Mouse (Mus musculus) cortical plate, adult 2 months (tissue): ENCODE results near the gene Cdc7. TPM values are rescaled to one million over a fixed set of nuclear protein-coding genes. Genes with fewer than 3 reads are reported as not detected.

Experiments
- H3K27ac ChIP-seq: fragments of 200-500 bp; 2 replicates; pipeline ENCODE4 v1.5.1; 2012; ENCODE audit warnings: low read length, control low read depth, inconsistent platforms; ENCODE audit not compliant: insufficient read depth
- H3K4me1 ChIP-seq: fragments of 200-500 bp; 2 replicates; pipeline ENCODE4 v1.6.1; 2011; ENCODE audit warnings: low read length; ENCODE audit not compliant: control insufficient read depth, insufficient read depth
- H3K4me3 ChIP-seq: fragments of 200-500 bp; 2 replicates; pipeline ENCODE4 v1.5.1; 2011; ENCODE audit warnings: mild to moderate bottlenecking, low read length, control low read depth; ENCODE audit not compliant: insufficient read depth
- CTCF ChIP-seq: fragments of 200-500 bp; IDR thresholded peaks from 2 replicates; pipeline ENCODE4 v1.5.1; 2011; ENCODE audit warnings: mild to moderate bottlenecking, control low read depth, low read length; ENCODE audit not compliant: insufficient read depth; ENCODE audit errors: extremely low read depth
- POLR2A ChIP-seq: fragments of 200-500 bp; IDR thresholded peaks from 2 replicates; pipeline ENCODE4 v1.6.1; 2011; ENCODE audit warnings: mild to moderate bottlenecking, low read length, control low read depth; ENCODE audit not compliant: insufficient read depth; ENCODE audit errors: extremely low read depth
- polyA plus RNA-seq: library from polyadenylated mRNA; depleted of rRNA; stranded (reverse); fragments of >200 nt; gene quantifications from 2 replicates; pipeline ENCODE4 v1.2.3, GENCODE M21; 2012; rRNA removed

Cdc7 gene
- polyA plus RNA-seq = 21.0 and 22.5 TPM in 2 replicates

DNA sequence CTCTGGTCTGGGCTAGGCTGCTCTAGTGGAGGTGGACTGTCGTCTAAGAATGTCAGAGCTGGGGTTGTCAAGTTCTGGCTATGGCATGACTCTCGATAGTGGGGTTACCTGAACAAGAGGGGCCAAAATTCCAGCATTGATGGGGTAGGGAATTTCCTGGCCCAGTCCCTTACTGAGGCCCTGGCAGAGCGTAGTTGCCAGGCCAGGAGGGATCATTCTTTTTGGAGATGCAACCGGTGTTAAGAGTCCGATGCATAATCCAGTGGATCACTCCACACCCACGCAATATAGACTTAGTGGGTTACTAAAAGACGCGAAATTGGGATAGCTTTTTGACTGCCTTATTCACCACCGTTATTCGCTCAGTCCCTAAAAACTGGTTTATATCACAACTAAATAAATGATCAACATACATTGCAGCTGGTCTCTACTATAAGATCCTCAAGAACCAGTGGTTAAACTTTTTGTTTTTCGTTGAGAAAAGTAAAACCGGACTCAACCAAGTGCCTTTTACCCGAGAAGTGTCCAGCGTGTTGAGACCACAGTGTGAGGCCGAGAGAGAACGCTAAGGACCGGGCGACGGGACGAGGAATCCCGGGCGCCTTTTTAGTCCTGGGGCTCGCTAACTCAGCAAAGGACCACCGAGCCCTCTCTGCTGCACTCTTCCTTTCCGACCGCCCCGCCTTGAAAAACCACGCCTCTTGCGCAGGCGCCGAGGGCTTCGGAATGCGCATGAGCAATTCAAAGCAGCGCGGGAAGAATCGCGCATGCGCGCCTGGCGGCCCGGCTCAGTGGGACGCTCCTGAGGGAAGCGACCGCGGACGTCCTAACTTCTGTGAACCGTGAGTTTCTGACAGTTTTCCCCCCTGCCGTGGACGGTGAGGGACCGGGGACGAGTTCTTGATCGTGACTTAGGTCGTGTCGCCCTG is at the start of gene Cdc7:
Cdc7 (plus strand) TSS at position 739 of the 929 bp plus-strand sequence.
- Histone ChIP-seq H3K4me3 (peak within 1 kb of the TSS; percentile 94), H3K27ac (no peak within 1 kb of the TSS), H3K4me1 (0 out of 2 replicates have a peak, but pooled peaks cover 1% of the 10 kb centered on the region)
- TF ChIP-seq CTCF = no peak
- no peak for TF ChIP-seq POLR2A

DNA sequence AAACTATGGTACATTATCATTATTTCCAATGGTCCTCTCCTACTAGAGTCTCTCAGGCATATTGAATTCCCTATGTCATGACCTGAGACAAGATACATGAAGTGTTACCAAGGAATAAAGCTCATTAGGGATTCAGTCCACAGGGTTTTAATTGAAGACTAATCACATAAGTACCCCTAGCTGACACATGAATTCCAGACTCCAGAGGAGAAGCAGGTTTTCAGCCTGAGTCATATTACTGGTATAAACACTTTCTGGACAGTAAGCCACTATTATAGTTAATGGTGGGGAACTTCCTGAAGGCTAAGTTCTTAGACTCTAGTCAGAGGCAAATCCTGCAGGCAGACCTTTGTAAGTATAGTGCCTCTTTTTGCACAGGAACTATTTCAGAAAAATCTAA is 44.8 kb upstream of the Cdc7 start:
- TF ChIP-seq CTCF (no peak), POLR2A (no peak)
- no peaks in the 10 kb centered on the region for H3K4me1 ChIP-seq
- no peak overlapping the region for H3K27ac ChIP-seq
- H3K4me3 ChIP-seq = no peak overlapping the region

GRCm38 (mm10) chr5:106925488-106926368 is 38.4 kb upstream of the Cdc7 start, which contains the start of gene Hfm1:
Hfm1 (minus strand) TSS chr5:106926321.
- H3K4me3 ChIP-seq = peak within 1 kb of the TSS; percentile 43
- no peaks in the 10 kb centered on the region for H3K4me1 ChIP-seq
- peak; percentile 83 for TF ChIP-seq POLR2A
- TF ChIP-seq CTCF = no peak
- H3K27ac ChIP-seq = 0 out of 2 replicates have a peak within 1 kb of the TSS, but pooled peaks have one; percentile 14

DNA sequence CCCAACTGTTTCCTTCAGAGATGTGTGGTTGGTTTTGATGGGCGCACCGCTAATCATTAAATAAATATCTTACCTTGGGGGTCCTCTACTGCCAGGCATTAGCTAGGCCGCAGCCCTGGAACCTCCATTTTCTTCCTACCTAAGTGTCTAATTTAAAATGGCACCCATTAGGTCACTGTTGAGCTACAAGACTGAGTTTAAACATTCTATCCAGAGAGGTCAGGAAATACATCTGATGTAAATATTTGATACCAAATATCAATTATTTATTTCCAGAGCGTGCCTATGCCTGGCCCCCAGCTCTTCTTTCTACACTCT is 37.8 kb upstream of the Cdc7 start:
- no peaks in the 10 kb centered on the region for H3K4me1 ChIP-seq
- peak overlapping the region; percentile 43 for H3K4me3 ChIP-seq
- H3K27ac ChIP-seq = 0 out of 2 replicates have a peak overlapping the region, but pooled peaks have one; percentile 14
- TF ChIP-seq CTCF (no peak), POLR2A (no peak)

DNA sequence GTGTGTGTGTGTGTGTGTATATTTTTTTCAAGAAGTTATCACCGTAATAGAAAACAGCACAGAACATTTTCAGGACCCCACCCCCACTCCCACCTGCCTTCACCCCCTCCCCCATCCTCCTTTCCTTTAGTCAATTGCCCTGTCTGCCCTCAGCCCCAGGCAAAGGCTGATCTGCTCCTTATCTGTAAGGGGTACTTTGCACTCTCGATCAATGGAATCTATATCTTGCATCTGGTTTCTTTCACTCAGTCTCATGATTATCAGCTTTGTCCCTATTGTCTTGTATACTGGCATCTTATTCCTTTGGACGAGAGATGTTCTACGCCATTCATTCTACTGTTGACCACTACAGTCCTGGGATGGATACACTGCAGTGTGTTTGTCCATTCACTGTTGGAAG is 36.1 kb upstream of the Cdc7 start:
- H3K4me1 ChIP-seq = no peaks in the 10 kb centered on the region
- TF ChIP-seq POLR2A (no peak), CTCF (no peak)
- no peak overlapping the region for H3K27ac ChIP-seq
- H3K4me3 ChIP-seq = no peak overlapping the region

DNA sequence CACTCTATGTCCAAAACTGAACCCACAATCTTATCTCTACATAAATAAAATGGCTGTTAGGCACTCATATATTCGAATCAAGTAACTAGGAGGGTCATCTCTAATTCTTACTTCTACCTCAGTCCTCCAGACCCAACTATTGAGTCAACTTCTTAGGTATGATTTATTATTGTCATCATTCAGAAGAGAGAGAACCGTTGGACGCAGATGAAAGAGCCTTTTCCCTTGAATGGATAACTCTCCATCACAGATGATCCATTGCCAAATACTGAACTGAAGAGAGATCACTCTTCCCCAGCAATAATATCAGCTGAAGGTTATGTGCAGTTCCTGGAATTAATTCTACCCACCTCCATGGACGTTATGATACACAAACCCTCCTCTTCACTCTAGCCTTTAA is 17.8 kb upstream of the Cdc7 start:
- Histone ChIP-seq H3K4me3 (no peak overlapping the region), H3K4me1 (no peaks in the 10 kb centered on the region), H3K27ac (no peak overlapping the region)
- no peak for TF ChIP-seq CTCF

DNA sequence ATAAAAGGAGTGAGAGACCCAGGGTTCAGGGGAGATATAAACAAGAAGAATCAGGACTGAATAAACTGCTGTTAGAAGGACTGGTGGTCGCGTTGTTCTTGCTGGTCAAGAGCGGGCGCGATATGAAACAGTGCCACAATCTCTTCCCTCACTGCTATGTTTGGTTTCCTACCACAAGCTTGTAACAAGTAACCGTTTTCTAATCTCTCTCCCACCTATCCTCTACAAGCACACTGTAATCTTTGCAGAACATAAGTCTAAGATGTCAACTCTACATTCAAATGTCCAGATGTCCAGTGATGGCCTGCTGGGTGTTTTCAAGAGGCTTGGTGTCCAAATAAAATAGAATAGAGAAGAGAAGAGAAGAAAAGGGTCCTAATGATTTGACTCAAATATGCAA is 15.4 kb upstream of the Cdc7 start:
- Histone ChIP-seq H3K4me1 (no peaks in the 10 kb centered on the region), H3K4me3 (no peak overlapping the region), H3K27ac (no peak overlapping the region)
- TF ChIP-seq POLR2A = no peak
- TF ChIP-seq CTCF = no peak

DNA sequence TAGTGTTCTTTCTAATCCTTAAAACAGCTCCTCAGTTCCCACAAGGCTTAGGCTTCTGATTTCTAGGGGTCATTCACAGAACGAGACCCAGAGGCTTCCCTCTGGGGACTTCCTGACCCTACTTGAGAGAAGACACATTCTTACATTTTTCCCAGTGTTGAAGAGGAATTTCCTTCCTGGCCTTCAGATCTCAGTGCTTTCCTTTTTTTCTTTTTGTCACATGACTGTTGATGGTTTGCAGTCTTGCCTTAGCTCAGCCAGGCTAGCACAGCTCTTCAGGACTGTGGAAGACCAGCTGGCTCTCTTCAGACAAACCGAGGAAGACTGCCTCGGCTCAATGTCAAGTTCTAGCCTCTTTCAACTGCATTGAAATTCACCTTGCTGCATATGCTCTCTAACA is 7.7 kb upstream of the Cdc7 start:
- H3K4me3 ChIP-seq = no peak overlapping the region
- no peaks in the 10 kb centered on the region for H3K4me1 ChIP-seq
- no peak for TF ChIP-seq POLR2A
- TF ChIP-seq CTCF = no peak
- no peak overlapping the region for H3K27ac ChIP-seq

DNA sequence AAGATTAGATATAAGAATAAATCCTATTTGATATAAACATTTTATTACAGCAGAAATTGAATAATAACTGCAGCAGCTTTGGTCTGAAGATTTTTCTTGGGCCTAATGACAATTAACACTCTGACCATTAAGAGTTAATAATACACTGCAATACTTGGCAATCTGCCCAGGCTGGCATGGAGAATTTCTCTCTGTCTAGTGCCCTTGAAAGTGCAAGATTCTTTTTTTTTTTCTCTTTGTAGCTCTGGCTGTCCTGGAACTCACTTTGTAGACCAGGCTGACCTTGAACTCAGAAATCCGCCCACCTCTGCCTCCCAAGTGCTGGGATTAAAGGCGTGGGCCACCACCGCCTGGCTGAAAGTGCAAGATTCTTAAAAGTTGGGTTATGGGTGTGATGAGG is 5.1 kb upstream of the Cdc7 start:
- Histone ChIP-seq H3K27ac (no peak overlapping the region), H3K4me1 (0 out of 2 replicates have a peak, but pooled peaks cover 1% of the 10 kb centered on the region), H3K4me3 (no peak overlapping the region)
- no peak for TF ChIP-seq CTCF
- TF ChIP-seq POLR2A = no peak
